7 mouse cellular contexts compared by ENCODE assay signal in genomic region chr13:48545476-48546281, GRCm38 (mm10). TPM values are rescaled to one million over a fixed set of nuclear protein-coding genes. Genes with fewer than 3 reads are reported as not detected.
A peak's percentile ranks its signal among the peaks of the same experiment; 100 is the strongest.
DNase-seq lines count a peak whose midpoint lies in the region; ATAC-seq lines count a peak whose summit lies in the region.

No protein-coding gene starts in this region.

- no peaks in the 10 kb centered on the region for H3K9me3 ChIP-seq in embryonic facial prominence, embryonic 12.5 days
- no peaks in the 10 kb centered on the region for H3K9me3 ChIP-seq in limb, embryonic 11.5 days (ENCODE audit: control insufficient read depth, low read length)
- no peaks in the 10 kb centered on the region for H3K9me3 ChIP-seq in midbrain, embryonic 14.5 days (ENCODE audit: control insufficient read depth, low read length)

- H3K4me2 ChIP-seq in embryonic facial prominence, embryonic 12.5 days (replicated peaks), result peak overlapping the region; percentile 62
- H3K4me2 ChIP-seq in limb, embryonic 11.5 days (ENCODE audit: low read depth, severe bottlenecking), result peak overlapping the region; percentile 55
- peak overlapping the region; percentile 80 for H3K4me2 ChIP-seq in midbrain, embryonic 14.5 days (ENCODE audit: low read length)

- peak; percentile 99 for DNase-seq in adrenal gland, postnatal 25 days
- peak; percentile 100 for DNase-seq in heart, adult 11 months
- peak; percentile 95 for DNase-seq in kidney, adult 18-20 months
- peak; percentile 99 for DNase-seq in limb, embryonic 11.5 days (ENCODE audit: low spot score)
- peak; percentile 100 for DNase-seq in midbrain, embryonic 14.5 days
- peak; percentile 93 to 95 for DNase-seq in spleen, adult 18-20 months

- peak overlapping the region; percentile 99 for H3K27ac ChIP-seq in embryonic facial prominence, embryonic 12.5 days
- H3K27ac ChIP-seq in limb, embryonic 11.5 days (replicated peaks; ENCODE audit: low read depth, low read length), result peak overlapping the region; percentile 98
- H3K27ac ChIP-seq in midbrain, embryonic 14.5 days (replicated peaks; ENCODE audit: low read depth, low read length), result peak overlapping the region; percentile 100

- peaks cover 23% of the 10 kb centered on the region for H3K4me1 ChIP-seq in embryonic facial prominence, embryonic 12.5 days
- peaks cover 4% of the 10 kb centered on the region; the same call in 1 of the 2 replicates for H3K4me1 ChIP-seq in limb, embryonic 11.5 days (ENCODE audit: control insufficient read depth, insufficient read depth, low read length)
- peaks cover 24% of the 10 kb centered on the region for H3K4me1 ChIP-seq in midbrain, embryonic 14.5 days (ENCODE audit: control insufficient read depth, insufficient read depth, low read length)

- no peaks in the 10 kb centered on the region for H3K27me3 ChIP-seq in embryonic facial prominence, embryonic 12.5 days
- no peaks in the 10 kb centered on the region for H3K27me3 ChIP-seq in limb, embryonic 11.5 days (ENCODE audit: control insufficient read depth, insufficient read depth, low read length)
- no peaks in the 10 kb centered on the region for H3K27me3 ChIP-seq in midbrain, embryonic 14.5 days (ENCODE audit: control insufficient read depth, insufficient read depth, low read length)

- peak; percentile 81 for ATAC-seq in embryonic facial prominence, embryonic 12.5 days (ENCODE audit: insufficient number of reproducible peaks, insufficient read depth, low FRiP score, low TSS enrichment)
- peak; percentile 93 for ATAC-seq in limb, embryonic 11.5 days (ENCODE audit: insufficient number of reproducible peaks, low FRiP score, low TSS enrichment, low read depth)
- peak; percentile 85 for ATAC-seq in midbrain, embryonic 14.5 days (ENCODE audit: low FRiP score, low TSS enrichment)

- WGBS in embryonic facial prominence, embryonic 12.5 days, result under 1% methylated on average over 60 of the region's 72 CpGs
- under 1% methylated on average over 59 of the region's 72 CpGs for WGBS in limb, embryonic 11.5 days
- under 1% methylated on average over 66 of the region's 72 CpGs for WGBS in midbrain, embryonic 14.5 days

- H3K9ac ChIP-seq in embryonic facial prominence, embryonic 12.5 days, result peak overlapping the region; percentile 93
- H3K9ac ChIP-seq in limb, embryonic 11.5 days (ENCODE audit: low read length), result peak overlapping the region; percentile 99
- H3K9ac ChIP-seq in midbrain, embryonic 14.5 days (replicated peaks; ENCODE audit: low read length), result peak overlapping the region; percentile 97

- H3K4me3 ChIP-seq in embryonic facial prominence, embryonic 12.5 days, result peak overlapping the region; percentile 92
- peak overlapping the region; percentile 95 for H3K4me3 ChIP-seq in limb, embryonic 11.5 days (ENCODE audit: low read depth, low read length)
- peak overlapping the region; percentile 97 for H3K4me3 ChIP-seq in midbrain, embryonic 14.5 days (replicated peaks; ENCODE audit: low read depth, low read length)

- H3K36me3 ChIP-seq in embryonic facial prominence, embryonic 12.5 days, result no peaks in the 10 kb centered on the region
- H3K36me3 ChIP-seq in limb, embryonic 11.5 days (ENCODE audit: control insufficient read depth, insufficient read depth, low read length), result no peaks in the 10 kb centered on the region
- H3K36me3 ChIP-seq in midbrain, embryonic 14.5 days (ENCODE audit: control insufficient read depth, insufficient read depth, low read length), result no peaks in the 10 kb centered on the region

RNA-seq across cellular contexts. Expression of gene A830005F24Rik, which starts 32.3 kb away (rescaled TPM):
- not detected in 2 replicates for total RNA-seq in adrenal gland, postnatal 25 days (2021)
- 3.4 and 3.7 TPM in 2 replicates for polyA plus RNA-seq in embryonic facial prominence, embryonic 12.5 days (2016; fragmentation: Nextera tagmentation; extraction: Ambion mirVana)
- polyA plus RNA-seq in limb, embryonic 11.5 days (2014; fragmentation: Nextera tagmentation; extraction: Ambion mirVana), result 3.5 and 3.9 TPM in 2 replicates
- polyA plus RNA-seq in midbrain, embryonic 14.5 days (2014; fragmentation: Nextera tagmentation; extraction: Ambion mirVana), result 2.6 and 3.1 TPM in 2 replicates

RNA-seq across cellular contexts. Expression of gene Zfp169, which starts 32.4 kb away (rescaled TPM):
- total RNA-seq in adrenal gland, postnatal 25 days (2021), result 9.4 and 12.2 TPM in 2 replicates
- polyA plus RNA-seq in embryonic facial prominence, embryonic 12.5 days (2016; fragmentation: Nextera tagmentation; extraction: Ambion mirVana), result 4.4 and 5.3 TPM in 2 replicates
- polyA plus RNA-seq in limb, embryonic 11.5 days (2014; fragmentation: Nextera tagmentation; extraction: Ambion mirVana), result 8.4 and 8.5 TPM in 2 replicates
- 6.8 and 7.4 TPM in 2 replicates for polyA plus RNA-seq in midbrain, embryonic 14.5 days (2014; fragmentation: Nextera tagmentation; extraction: Ambion mirVana)

Comparison
In these comparisons a context has a peak if more than half of its experiments do, and no peak if none do; other contexts are left out.
1. Peak in every context shown above with its lines: DNase-seq, ATAC-seq, H3K4me3 ChIP-seq and H3K27ac ChIP-seq.